Mouse (Mus musculus) central nervous system, embryonic 11.5 days (tissue): Measurements from ENCODE around the gene Dcaf7. TPM values are rescaled to one million over a fixed set of nuclear protein-coding genes. Genes with fewer than 3 reads are reported as not detected.

Experiments
- polyA plus RNA-seq: library from polyadenylated mRNA; depleted of rRNA; stranded (reverse); fragments of >200 nt; gene quantifications from 2 replicates; pipeline ENCODE4 v1.2.3, GENCODE M21; 2012; rRNA removed

The Dcaf7 gene
- polyA plus RNA-seq = 76.5 and 77.4 TPM in 2 replicates

DNA sequence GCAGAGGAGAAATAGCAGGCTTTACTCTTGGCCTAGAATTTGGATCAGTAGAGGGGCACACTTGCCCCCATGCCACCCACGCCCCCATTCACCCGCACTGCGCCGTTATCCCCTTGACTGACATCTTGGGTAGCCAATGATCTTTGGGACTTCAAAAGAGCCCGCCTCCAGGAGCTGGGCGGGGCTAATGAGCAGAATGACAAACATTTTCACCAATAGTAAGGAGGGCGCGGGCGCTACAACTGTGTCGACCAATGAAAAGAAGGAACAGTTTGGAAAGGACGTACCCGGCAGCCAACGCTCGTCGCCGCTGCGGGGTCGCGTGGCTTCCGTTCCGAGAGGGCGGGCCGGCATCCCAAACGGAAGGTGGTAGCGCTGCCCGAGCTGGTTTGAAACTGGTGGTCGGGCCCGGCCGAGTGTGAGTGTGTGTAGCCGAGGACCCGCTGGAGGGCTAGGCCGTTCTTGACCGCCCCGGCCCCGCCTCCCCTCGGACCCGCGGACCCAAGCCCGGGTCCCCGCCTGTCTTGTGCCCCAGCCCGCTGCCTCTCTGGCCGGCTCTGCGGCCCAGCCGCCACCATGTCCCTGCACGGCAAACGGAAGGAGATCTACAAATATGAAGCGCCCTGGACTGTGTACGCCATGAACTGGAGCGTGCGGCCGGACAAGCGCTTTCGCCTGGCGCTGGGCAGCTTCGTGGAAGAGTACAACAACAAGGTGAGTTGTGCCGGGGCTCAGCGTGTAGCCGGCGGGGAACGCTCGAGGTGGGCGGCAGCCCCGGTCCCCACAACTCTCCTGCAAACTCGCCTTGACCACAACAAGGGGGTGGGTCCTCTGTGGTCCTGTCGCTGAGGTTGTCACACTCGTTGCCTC, at the start of gene Dcaf7:
Gene Dcaf7 (plus strand): TSS at position 325 of the 870 bp plus-strand sequence.

DNA sequence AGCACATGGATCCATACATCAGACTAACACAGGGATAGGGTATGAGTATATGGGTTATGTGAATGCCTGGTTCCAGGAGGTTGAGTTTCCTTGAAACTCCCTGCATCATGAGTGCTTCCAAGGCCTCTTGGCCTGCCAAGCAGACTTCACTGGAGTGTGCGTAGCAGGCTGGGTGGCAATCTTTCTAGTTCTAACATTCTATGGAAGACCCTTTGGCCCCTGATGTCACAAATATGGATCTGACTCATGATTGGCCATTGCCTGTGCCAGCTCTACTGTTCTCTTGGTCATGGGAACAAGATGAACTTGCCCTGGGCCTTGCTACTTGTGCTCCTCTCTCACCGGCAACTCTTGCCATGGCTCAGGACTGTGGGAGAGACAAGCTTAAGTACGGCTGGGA, 42.3 kb upstream of the Dcaf7 start, which contains the start of gene Ace3:
Gene Ace3 (plus strand): TSS at position 301 of the 400 bp plus-strand sequence.

DNA sequence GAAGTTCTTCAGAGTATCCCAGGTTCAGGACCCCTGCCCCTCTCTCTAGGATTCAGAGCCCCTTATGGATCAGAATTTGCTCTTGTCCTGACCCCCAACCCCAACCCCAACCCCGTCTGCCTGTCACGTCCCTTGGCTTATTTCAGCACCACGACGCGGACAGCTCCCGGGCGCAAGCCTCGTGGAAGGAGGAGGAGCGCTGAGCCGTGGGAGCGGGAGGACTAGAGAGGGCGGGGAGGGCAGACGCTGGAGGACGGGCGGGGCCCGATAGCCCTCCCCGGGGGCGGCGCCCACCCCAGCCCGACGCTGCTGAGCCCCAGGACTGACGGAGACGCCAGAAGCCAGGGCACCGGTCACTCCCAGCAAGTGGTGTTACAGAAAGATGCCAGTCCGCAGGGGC, 28.9 kb upstream of the Dcaf7 start, which contains the start of gene Kcnh6:
Gene Kcnh6 (plus strand): TSS at position 304 of the 400 bp plus-strand sequence.

DNA sequence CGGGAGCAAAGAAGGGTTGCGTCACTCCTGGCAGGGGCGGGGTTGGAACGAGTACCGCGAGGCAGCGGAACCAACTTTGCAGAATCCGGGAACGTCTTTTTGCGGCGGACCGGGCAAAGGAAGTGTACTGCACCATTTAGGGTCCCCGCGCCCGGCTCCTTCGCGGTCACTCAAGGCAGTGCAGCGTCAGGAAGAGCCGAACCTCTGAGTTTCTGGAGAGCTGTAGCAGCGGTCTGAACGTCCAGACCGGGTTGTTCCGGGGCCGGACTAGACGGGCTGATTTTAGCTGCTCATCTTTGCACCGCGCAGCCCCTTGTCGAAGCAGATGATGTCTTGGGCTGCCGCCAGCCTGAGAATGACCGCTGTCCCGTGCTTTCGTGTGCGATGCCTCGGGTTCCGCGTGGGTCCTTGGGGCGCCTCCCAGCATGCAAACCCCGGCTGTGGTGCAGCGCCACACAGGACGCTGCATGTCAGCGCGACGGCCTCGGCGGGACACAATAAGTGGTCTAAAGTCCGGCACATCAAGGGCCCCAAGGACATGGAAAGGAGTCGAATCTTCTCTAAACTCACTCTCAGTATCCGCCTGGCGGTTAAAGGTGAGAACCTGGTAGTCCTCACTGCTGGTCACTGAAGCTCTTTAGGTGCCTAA, 29.4 kb downstream of the Dcaf7 start, which contains the start of gene Taco1:
Gene Taco1 (plus strand): TSS at position 139 of the 649 bp plus-strand sequence.

DNA sequence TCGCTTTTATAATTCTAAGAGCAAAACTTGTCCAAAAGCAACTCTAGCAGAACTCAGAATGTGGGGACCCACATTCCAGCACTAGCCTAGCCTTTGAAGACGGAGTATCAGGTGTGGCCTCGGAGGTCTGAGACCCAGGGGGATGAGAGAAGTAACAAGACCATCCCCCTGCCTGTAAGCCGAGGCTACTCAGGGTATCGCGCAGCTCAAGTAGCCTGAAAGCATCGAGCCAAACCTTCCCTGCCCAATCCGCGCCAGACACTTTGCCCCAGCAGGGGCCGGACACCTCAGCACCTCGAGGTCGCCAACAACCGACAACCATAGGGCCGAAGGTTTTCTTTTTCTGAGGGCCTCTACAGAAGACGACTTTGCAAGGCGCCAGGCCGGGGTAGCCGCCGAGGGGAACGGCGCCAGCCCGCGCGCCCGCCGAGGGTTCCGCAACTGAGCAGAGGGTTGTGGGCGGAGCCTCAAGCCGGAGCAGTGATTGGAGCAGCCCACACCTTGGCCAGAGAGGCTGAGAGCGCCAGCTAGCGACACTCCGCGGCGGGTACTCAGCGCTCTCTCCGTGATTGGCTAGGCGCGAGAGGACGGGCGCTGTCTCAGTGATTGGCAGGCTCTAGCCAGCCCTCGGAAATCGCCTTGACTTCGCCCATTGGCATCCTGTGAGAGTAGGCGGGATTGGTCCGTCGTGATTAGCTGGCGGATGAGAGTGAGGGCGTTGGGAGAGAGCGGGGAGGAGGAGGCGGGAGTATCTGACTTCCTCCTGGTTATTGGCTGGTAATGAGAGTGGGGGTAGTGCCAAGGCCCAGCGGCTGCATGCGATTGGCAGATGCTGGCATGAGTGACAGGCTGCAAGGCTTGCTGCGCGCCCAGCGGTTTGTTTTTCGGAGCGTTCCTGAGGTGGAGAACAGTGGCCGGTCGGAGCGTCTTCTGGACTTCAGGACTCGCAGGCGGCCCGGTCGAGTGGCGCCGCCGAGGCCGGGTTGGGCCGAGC, 47.3 kb downstream of the Dcaf7 start, which contains the start of gene Map3k3:
Gene Map3k3 (plus strand): TSS at position 906 of the 994 bp plus-strand sequence.

Other genes with a start within 250 kb of the Dcaf7 start
- 6.1 and 7.9 TPM in 2 replicates for gene Cyb561, start 83.5 kb upstream of the Dcaf7 start, polyA plus RNA-seq
- 0.83 and 0.84 TPM in 2 replicates for gene Ace, start 68.9 kb upstream of the Dcaf7 start, polyA plus RNA-seq
- not detected in 2 replicates for gene Ace3, start 42.2 kb upstream of the Dcaf7 start, polyA plus RNA-seq
- 0.26 and 0.56 TPM in 2 replicates for gene Kcnh6, start 28.7 kb upstream of the Dcaf7 start, polyA plus RNA-seq
- 18.2 and 20.9 TPM in 2 replicates for gene Taco1, start 29.2 kb downstream of the Dcaf7 start, polyA plus RNA-seq
- 27.8 and 36.5 TPM in 2 replicates for gene Map3k3, start 47.7 kb downstream of the Dcaf7 start, polyA plus RNA-seq
- gene Gm10840, start 124.0 kb downstream of the Dcaf7 start, polyA plus RNA-seq = not detected in 2 replicates
- 76.6 and 184 TPM in 2 replicates for gene Limd2, start 124.0 kb downstream of the Dcaf7 start, polyA plus RNA-seq
- gene Strada, start 165.3 kb downstream of the Dcaf7 start, polyA plus RNA-seq = 27.4 and 46.8 TPM in 2 replicates
- gene Ccdc47, start 179.5 kb downstream of the Dcaf7 start, polyA plus RNA-seq = 56.0 and 102 TPM in 2 replicates
- gene Ddx42, start 180.1 kb downstream of the Dcaf7 start, polyA plus RNA-seq = 73.2 and 103 TPM in 2 replicates
- gene Ftsj3, start 219.2 kb downstream of the Dcaf7 start, polyA plus RNA-seq = 59.5 and 97.0 TPM in 2 replicates
- 256 and 300 TPM in 2 replicates for gene Psmc5, start 219.3 kb downstream of the Dcaf7 start, polyA plus RNA-seq
- 39.8 and 72.6 TPM in 2 replicates for gene Smarcd2, start 236.1 kb downstream of the Dcaf7 start, polyA plus RNA-seq
- 0.20 and 0.35 TPM in 2 replicates for gene Tcam1, start 239.8 kb downstream of the Dcaf7 start, polyA plus RNA-seq